Mouse (Mus musculus) MEL (cell line): Measurements from ENCODE around the gene Cym. TPM values are rescaled to one million over a fixed set of nuclear protein-coding genes. Genes with fewer than 3 reads are reported as not detected.

ENCODE experiments used
- DNase-seq: peaks from one replicate; pipeline ENCODE4 v3.0.0; 2011; ENCODE audit warnings: low read depth, low spot score
- H3K27ac ChIP-seq: 2 replicates; pipeline ENCODE4 v1.5.1; 2012; ENCODE audit warnings: low read depth, mild to moderate bottlenecking, control low read depth, low read length, moderate library complexity; ENCODE audit not compliant: control insufficient read depth
- H3K27me3 ChIP-seq, 2 experiments: fragments of 150-350 bp in 1 of 2; sonication (generic) in 1 of 2; 2 replicates each; pipeline ENCODE4 v1.6.1; 2012; ENCODE audit warnings: low read length in 2 of 2, mild to moderate bottlenecking in 2 of 2, improper control_type of control experiment in 1 of 2, moderate library complexity in 1 of 2; ENCODE audit not compliant: insufficient read depth in 2 of 2, control insufficient read depth in 1 of 2
- H3K36me3 ChIP-seq, 2 experiments: 2 replicates each; pipeline ENCODE4 v1.6.1; 2012 to 2014; ENCODE audit warnings: low read length in 2 of 2, improper control_type of control experiment in 1 of 2, inconsistent platforms in 1 of 2, mild to moderate bottlenecking in 1 of 2; ENCODE audit not compliant: insufficient read depth in 2 of 2, control insufficient read depth in 1 of 2
- H3K4me1 ChIP-seq, 2 experiments: fragments of 150-350 bp in 1 of 2; sonication (generic) in 1 of 2; 2 replicates each; pipeline ENCODE4 v1.6.1; 2012; ENCODE audit warnings: low read length in 2 of 2, improper control_type of control experiment in 1 of 2, mild to moderate bottlenecking in 1 of 2; ENCODE audit not compliant: insufficient read depth in 2 of 2, control insufficient read depth in 1 of 2
- H3K4me3 ChIP-seq, 2 experiments: fragments of 150-350 bp in 1 of 2; sonication (generic) in 1 of 2; 2 replicates each; pipeline ENCODE4 v1.5.1; 2012; ENCODE audit warnings: low read depth in 2 of 2, low read length in 2 of 2, mild to moderate bottlenecking in 2 of 2, moderate library complexity in 2 of 2, control low read depth in 1 of 2, improper control_type of control experiment in 1 of 2; ENCODE audit not compliant: control insufficient read depth in 1 of 2, insufficient read depth in 1 of 2
- H3K79me2 ChIP-seq: 2 replicates; pipeline ENCODE4 v1.6.1; 2012; ENCODE audit warnings: mild to moderate bottlenecking, low read length, moderate library complexity; ENCODE audit not compliant: control insufficient read depth, poor library complexity, insufficient read depth
- H3K9ac ChIP-seq: 2 replicates; pipeline ENCODE4 v1.6.1; 2012; ENCODE audit warnings: low read depth, mild to moderate bottlenecking, control low read depth, low read length, moderate library complexity; ENCODE audit not compliant: control insufficient read depth, poor library complexity, severe bottlenecking
- H3K9me3 ChIP-seq: fragments of 150-350 bp; sonication (generic); replicated peaks from 2 replicates; pipeline ENCODE4 v1.6.1; 2012; ENCODE audit warnings: mild to moderate bottlenecking, low read length, improper control_type of control experiment, moderate library complexity; ENCODE audit not compliant: insufficient read depth
- BHLHE40 ChIP-seq: IDR thresholded peaks from 2 replicates; pipeline ENCODE4 v1.6.1; 2012; ENCODE audit warnings: low read depth, mild to moderate bottlenecking, inconsistent platforms, low read length, improper control_type of control experiment, borderline replicate concordance
- CHD1 ChIP-seq: IDR thresholded peaks from 2 replicates; pipeline ENCODE4 v1.6.1; 2012; ENCODE audit warnings: low read depth, mild to moderate bottlenecking, inconsistent platforms, low read length, improper control_type of control experiment
- CHD2 ChIP-seq: IDR thresholded peaks from 2 replicates; pipeline ENCODE4 v1.6.1; 2011; ENCODE audit warnings: low read length, improper control_type of control experiment
- CTCF ChIP-seq, 3 experiments: IDR thresholded peaks in 2 of 3; conservative IDR thresholded peaks in 1 of 3; 2 replicates each; pipeline ENCODE4 v1.5.1; 2011 to 2012; ENCODE audit warnings: low read length in 3 of 3, low read depth in 2 of 3, mild to moderate bottlenecking in 2 of 3, improper control_type of control experiment in 1 of 3, inconsistent platforms in 1 of 3, mixed read lengths in 1 of 3, moderate library complexity in 1 of 3; ENCODE audit not compliant: control insufficient read depth in 1 of 3, insufficient read depth in 1 of 3, poor library complexity in 1 of 3, severe bottlenecking in 1 of 3
- E2F4 ChIP-seq: IDR thresholded peaks from 2 replicates; pipeline ENCODE4 v1.6.1; 2011; ENCODE audit warnings: low read depth, low read length, improper control_type of control experiment, borderline replicate concordance
- EP300 ChIP-seq, 2 experiments: IDR thresholded peaks; 2 replicates each; pipeline ENCODE4 v1.6.1; 2011; ENCODE audit warnings: improper control_type of control experiment in 2 of 2, low read length in 2 of 2, low read depth in 1 of 2, mild to moderate bottlenecking in 1 of 2
- ETS1 ChIP-seq: IDR thresholded peaks from 2 replicates; pipeline ENCODE4 v1.6.1; 2012; ENCODE audit warnings: low read depth, mild to moderate bottlenecking, inconsistent platforms, low read length, improper control_type of control experiment, moderate library complexity
- GABPA ChIP-seq: IDR thresholded peaks from 2 replicates; pipeline ENCODE4 v1.6.1; 2012; ENCODE audit warnings: low read depth, mild to moderate bottlenecking, inconsistent platforms, low read length, improper control_type of control experiment, moderate library complexity
- JUND ChIP-seq: IDR thresholded peaks from 2 replicates; pipeline ENCODE4 v1.6.1; 2011; ENCODE audit warnings: low read depth, mild to moderate bottlenecking, improper control_type of control experiment, low read length
- KAT2A ChIP-seq: conservative IDR thresholded peaks from 2 replicates; pipeline ENCODE4 v1.6.1; 2012; ENCODE audit warnings: low read depth, low read length, improper control_type of control experiment, inconsistent platforms
- MAZ ChIP-seq: IDR thresholded peaks from 2 replicates; pipeline ENCODE4 v1.6.1; 2012; ENCODE audit warnings: low read depth, mild to moderate bottlenecking, inconsistent platforms, low read length, improper control_type of control experiment
- MEF2A ChIP-seq: IDR thresholded peaks from 2 replicates; pipeline ENCODE4 v1.6.1; 2014; ENCODE audit warnings: low read depth, mild to moderate bottlenecking, inconsistent platforms, low read length, improper control_type of control experiment; ENCODE audit not compliant: poor library complexity, insufficient replicate concordance, severe bottlenecking; ENCODE audit errors: extremely low read depth
- MXI1 ChIP-seq: IDR thresholded peaks from 2 replicates; pipeline ENCODE4 v1.6.1; 2011; ENCODE audit warnings: mild to moderate bottlenecking, low read depth, low read length, improper control_type of control experiment
- MYB ChIP-seq: IDR thresholded peaks from 2 replicates; pipeline ENCODE4 v1.6.1; 2011; ENCODE audit warnings: mild to moderate bottlenecking, low read depth, low read length, improper control_type of control experiment
- NRF1 ChIP-seq: IDR thresholded peaks from 2 replicates; pipeline ENCODE4 v1.6.1; 2014; ENCODE audit warnings: low read depth, mild to moderate bottlenecking, inconsistent platforms, low read length, improper control_type of control experiment, moderate library complexity; ENCODE audit not compliant: poor library complexity, insufficient read depth, severe bottlenecking
- POLR2A ChIP-seq, 2 experiments: IDR thresholded peaks; 2 replicates each; pipeline ENCODE4 v1.6.1; 2011 to 2012; ENCODE audit warnings: low read length in 2 of 2, mild to moderate bottlenecking in 2 of 2, control low read depth in 1 of 2, improper control_type of control experiment in 1 of 2, low read depth in 1 of 2, moderate library complexity in 1 of 2; ENCODE audit not compliant: control insufficient read depth in 1 of 2, insufficient read depth in 1 of 2, poor library complexity in 1 of 2
- POLR2AphosphoS2 ChIP-seq: IDR thresholded peaks from 2 replicates; pipeline ENCODE4 v1.6.1; 2011; ENCODE audit warnings: low read length, improper control_type of control experiment
- RAD21 ChIP-seq: IDR thresholded peaks from 2 replicates; pipeline ENCODE4 v1.6.1; 2011; ENCODE audit warnings: mild to moderate bottlenecking, low read depth, low read length, improper control_type of control experiment
- RCOR1 ChIP-seq: IDR thresholded peaks from 2 replicates; pipeline ENCODE4 v1.6.1; 2012; ENCODE audit warnings: low read depth, mild to moderate bottlenecking, inconsistent platforms, low read length, improper control_type of control experiment
- TAL1 ChIP-seq: IDR thresholded peaks from 2 replicates; pipeline ENCODE4 v1.6.1; 2012; ENCODE audit warnings: mild to moderate bottlenecking, inconsistent platforms, low read length, moderate library complexity, mixed read lengths
- UBTF ChIP-seq: IDR thresholded peaks from 2 replicates; pipeline ENCODE4 v1.6.1; 2012; ENCODE audit warnings: low read depth, mild to moderate bottlenecking, inconsistent platforms, low read length, improper control_type of control experiment, moderate library complexity, borderline replicate concordance; ENCODE audit not compliant: insufficient read depth
- ZC3H11A ChIP-seq: IDR thresholded peaks from 2 replicates; pipeline ENCODE4 v1.6.1; 2012; ENCODE audit warnings: low read depth, mild to moderate bottlenecking, inconsistent platforms, low read length, improper control_type of control experiment
- ZKSCAN1 ChIP-seq: IDR thresholded peaks from 2 replicates; pipeline ENCODE4 v1.6.1; 2012; ENCODE audit warnings: low read depth, mild to moderate bottlenecking, inconsistent platforms, low read length, improper control_type of control experiment, moderate library complexity
- polyA plus RNA-seq, 2 experiments: library from polyadenylated mRNA; stranded (reverse) in 1 of 2; unstranded in 1 of 2; fragments of >175 nt in 1 of 2; fragments of >200 nt in 1 of 2; gene quantifications; 2 replicates each; pipeline versions ENCODE4 v1.2.1 to v1.2.4; 2012; ENCODE audit warnings: low replicate concordance in 2 of 2, low read depth in 1 of 2; ENCODE audit not compliant: insufficient read length in 2 of 2, insufficient read depth in 1 of 2, missing spikeins in 1 of 2
- total RNA-seq: library from RNA; depleted of rRNA; stranded (reverse); fragments of 300-350 nt; gene quantifications from 2 replicates; pipeline ENCODE4 v1.2.3, GENCODE M21; 2012

The Cym gene
- total and polyA plus RNA-seq, 3 experiments = 0.08 TPM; not detected in 2

GRCm38 (mm10) chr3:107205170-107205569 is 16.4 kb downstream of the Cym start:
- TF ChIP-seq ZKSCAN1 (no peak), TAL1 (no peak), MAZ (no peak), NRF1 (no peak)
- TF ChIP-seq, all 39 proteins: peak for 0
- H3K4me3 ChIP-seq = no peak overlapping the region

GRCm38 (mm10) chr3:107204413-107204812 is 17.1 kb downstream of the Cym start:
- no peak for DNase-seq
- Histone ChIP-seq H3K4me1 (no peaks in the 10 kb centered on the region), H3K4me3 (no peak overlapping the region), H3K27me3 (no peaks in the 10 kb centered on the region), H3K27ac (no peak overlapping the region), H3K79me2 (no peaks in the 10 kb centered on the region), H3K9ac (no peak overlapping the region), H3K36me3 (no peaks in the 10 kb centered on the region), H3K9me3 (no peaks in the 10 kb centered on the region)
- no peak for TF ChIP-seq ZKSCAN1
- TF ChIP-seq NRF1 = no peak
- TF ChIP-seq POLR2A (IDR thresholded peaks at IDR 0.05; ENCODE audit: control insufficient read depth in 1 of 2, insufficient read depth in 1 of 2, low read depth in 1 of 2, low read length in 2 of 2, poor library complexity in 1 of 2) = no peak
- TF ChIP-seq POLR2AphosphoS2 = no peak
- no peak for TF ChIP-seq CHD1
- no peak for TF ChIP-seq MYB
- TF ChIP-seq TAL1 = no peak
- no peak for TF ChIP-seq UBTF

More at GRCm38 (mm10) chr3:107205170-107205569, 16.4 kb downstream of the Cym start:
- Histone ChIP-seq H3K79me2 (no peaks in the 10 kb centered on the region), H3K9ac (no peak overlapping the region), H3K9me3 (no peaks in the 10 kb centered on the region), H3K27me3 (no peaks in the 10 kb centered on the region), H3K36me3 (no peaks in the 10 kb centered on the region), H3K4me1 (no peaks in the 10 kb centered on the region), H3K27ac (no peak overlapping the region)
- DNase-seq = no peak

GRCm38 (mm10) chr3:107201310-107202180 is 20.0 kb downstream of the Cym start:
- no peaks in the 10 kb centered on the region for H3K27me3 ChIP-seq
- no peak for DNase-seq
- no peaks in the 10 kb centered on the region for H3K79me2 ChIP-seq
- TF ChIP-seq ETS1 = no peak
- TF ChIP-seq GABPA = no peak
- no peak for TF ChIP-seq RAD21
- TF ChIP-seq UBTF = no peak
- TF ChIP-seq CTCF (IDR thresholded peaks at IDR 0.05 in 2 of 3, conservative IDR thresholded peaks at IDR 0.05 in 1 of 3; ENCODE audit: control insufficient read depth in 1 of 3, insufficient read depth in 1 of 3, low read depth in 2 of 3, low read length in 3 of 3, poor library complexity in 1 of 3, severe bottlenecking in 1 of 3) = no peak
- no peak for TF ChIP-seq KAT2A
- no peak for TF ChIP-seq POLR2A (IDR thresholded peaks at IDR 0.05; ENCODE audit: control insufficient read depth in 1 of 2, insufficient read depth in 1 of 2, low read depth in 1 of 2, low read length in 2 of 2, poor library complexity in 1 of 2)
- TF ChIP-seq MXI1 = no peak
- TF ChIP-seq MEF2A = no peak
- TF ChIP-seq ZC3H11A = no peak
- TF ChIP-seq TAL1 = no peak
- TF ChIP-seq NRF1 = no peak
- no peak for TF ChIP-seq MYB
- no peak for TF ChIP-seq JUND
- no peak for TF ChIP-seq CHD2
- TF ChIP-seq BHLHE40 = no peak
- TF ChIP-seq E2F4 = no peak
- TF ChIP-seq EP300 (IDR thresholded peaks at IDR 0.05; ENCODE audit: low read depth in 1 of 2, low read length in 2 of 2) = no peak
- no peak for TF ChIP-seq RCOR1
- no peak for TF ChIP-seq POLR2AphosphoS2
- TF ChIP-seq, all 39 proteins: peak for 0
- H3K9ac ChIP-seq = no peak overlapping the region
- no peaks in the 10 kb centered on the region for H3K4me1 ChIP-seq
- no peaks in the 10 kb centered on the region for H3K9me3 ChIP-seq
- H3K36me3 ChIP-seq = no peaks in the 10 kb centered on the region
- H3K4me3 ChIP-seq = no peak overlapping the region
- no peak overlapping the region for H3K27ac ChIP-seq
